ENCODE assay signal across 8 mouse cellular contexts in the genomic region with DNA sequence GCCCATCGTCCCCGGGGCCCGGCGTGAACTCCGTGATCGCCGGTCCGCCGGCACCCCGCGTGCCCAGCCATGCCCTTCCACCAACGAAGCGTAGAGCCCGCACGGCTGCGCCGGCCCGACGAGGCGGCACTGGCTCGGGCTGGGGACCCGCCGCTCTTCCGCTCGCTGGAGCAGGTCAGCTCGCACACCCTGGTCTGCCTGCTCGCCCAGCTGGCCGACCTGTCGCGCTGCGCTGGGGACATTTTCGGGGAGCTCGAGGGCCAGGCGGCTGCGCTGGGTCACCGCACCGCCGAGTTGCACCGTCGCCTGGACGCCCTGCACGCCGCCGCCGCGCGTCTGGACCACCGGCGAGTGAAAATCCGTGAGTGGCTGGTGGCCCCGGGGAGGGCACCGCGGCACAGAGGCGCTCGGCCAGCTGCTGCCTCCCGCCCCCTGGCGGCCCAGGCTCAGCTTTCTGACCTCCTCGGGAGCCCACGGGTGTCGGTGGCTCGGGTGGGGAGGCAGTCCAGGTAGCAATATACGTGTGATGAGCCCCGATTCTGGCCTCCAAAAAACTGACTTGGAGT. TPM values are rescaled to one million over a fixed set of nuclear protein-coding genes. Genes with fewer than 3 reads are reported as not detected.
DNase-seq lines count a peak whose midpoint lies in the region; ATAC-seq and TF ChIP-seq lines count a peak whose summit lies in the region.

Nhsl1 (plus strand) TSS at position 70 of the 566 bp plus-strand sequence.

- H3K36me3 ChIP-seq in forebrain, embryonic 11.5 days (ENCODE audit: control insufficient read depth, insufficient read depth, low read length), result no peaks in the 10 kb centered on the region
- no peaks in the 10 kb centered on the region for H3K36me3 ChIP-seq in heart, embryonic 16.5 days (ENCODE audit: control insufficient read depth, insufficient read depth)
- H3K36me3 ChIP-seq in liver, postnatal 0 days (replicated peaks; ENCODE audit: insufficient read depth, low read length), result no peaks in the 10 kb centered on the region
- H3K36me3 ChIP-seq in neural tube, embryonic 14.5 days (ENCODE audit: control insufficient read depth, insufficient read depth, low read length), result no peaks in the 10 kb centered on the region

- H3K4me2 ChIP-seq in forebrain, embryonic 11.5 days (ENCODE audit: low read depth, low read length, severe bottlenecking), result peak within 1 kb of the TSS; percentile 90
- peak within 1 kb of the TSS; percentile 90 for H3K4me2 ChIP-seq in heart, embryonic 16.5 days (ENCODE audit: low read depth, low read length)
- peak within 1 kb of the TSS; percentile 95 for H3K4me2 ChIP-seq in liver, postnatal 0 days (ENCODE audit: low read depth, low read length)
- peak within 1 kb of the TSS; percentile 98 for H3K4me2 ChIP-seq in neural tube, embryonic 14.5 days (ENCODE audit: low read depth, low read length)

- H3K9ac ChIP-seq in forebrain, embryonic 11.5 days (ENCODE audit: low read length), result peak within 1 kb of the TSS; percentile 94
- H3K9ac ChIP-seq in heart, embryonic 16.5 days (ENCODE audit: low read length), result peak within 1 kb of the TSS; percentile 91
- peak within 1 kb of the TSS; percentile 69 for H3K9ac ChIP-seq in liver, postnatal 0 days (replicated peaks)
- H3K9ac ChIP-seq in neural tube, embryonic 14.5 days (replicated peaks; ENCODE audit: low read depth, low read length), result peak within 1 kb of the TSS; percentile 82

- H3K27ac ChIP-seq in forebrain, embryonic 11.5 days (ENCODE audit: low read depth, low read length), result peak within 1 kb of the TSS; percentile 66
- peak within 1 kb of the TSS; percentile 65 for H3K27ac ChIP-seq in heart, embryonic 16.5 days (ENCODE audit: low read length)
- H3K27ac ChIP-seq in liver, postnatal 0 days (ENCODE audit: low read depth), result peak within 1 kb of the TSS; percentile 48
- peak within 1 kb of the TSS; percentile 10; the same call in 1 of the 2 replicates for H3K27ac ChIP-seq in neural tube, embryonic 14.5 days (ENCODE audit: low read depth, low read length)

- no peaks in the 10 kb centered on the region for H3K9me3 ChIP-seq in forebrain, embryonic 11.5 days (ENCODE audit: control insufficient read depth, low read length)
- no peaks in the 10 kb centered on the region for H3K9me3 ChIP-seq in heart, embryonic 16.5 days (replicated peaks; ENCODE audit: control insufficient read depth, low read length)
- H3K9me3 ChIP-seq in liver, postnatal 0 days (ENCODE audit: low read length), result no peaks in the 10 kb centered on the region
- no peaks in the 10 kb centered on the region for H3K9me3 ChIP-seq in neural tube, embryonic 14.5 days (ENCODE audit: control insufficient read depth, low read length)

- peak; percentile 82 for ATAC-seq in forebrain, embryonic 11.5 days (replicated peaks; ENCODE audit: low FRiP score)
- ATAC-seq in heart, embryonic 16.5 days (replicated peaks; ENCODE audit: extremely low read depth, insufficient read depth, low FRiP score), result peak; percentile 84
- ATAC-seq in liver, postnatal 0 days, result peak; percentile 81
- ATAC-seq in neural tube, embryonic 14.5 days (ENCODE audit: low read depth), result peak; percentile 89

- H3K27me3 ChIP-seq in forebrain, embryonic 11.5 days (ENCODE audit: control insufficient read depth, insufficient read depth, low read length), result no peaks in the 10 kb centered on the region
- H3K27me3 ChIP-seq in heart, embryonic 16.5 days (ENCODE audit: control insufficient read depth, insufficient read depth, low read length), result no peaks in the 10 kb centered on the region
- H3K27me3 ChIP-seq in liver, postnatal 0 days (ENCODE audit: insufficient read depth, low read length), result peaks cover 17% of the 10 kb centered on the region
- H3K27me3 ChIP-seq in neural tube, embryonic 14.5 days (ENCODE audit: control insufficient read depth, insufficient read depth, low read length), result no peaks in the 10 kb centered on the region

- TF ChIP-seq CTCF in liver, postnatal 0 days (IDR thresholded peaks at IDR 0.05; ENCODE audit: low read depth), result peak; percentile 67

- peak within 1 kb of the TSS; percentile 72 for H3K4me3 ChIP-seq in forebrain, embryonic 11.5 days (ENCODE audit: low read depth, low read length)
- peak within 1 kb of the TSS; percentile 73 for H3K4me3 ChIP-seq in heart, embryonic 16.5 days (ENCODE audit: low read length)
- H3K4me3 ChIP-seq in liver, postnatal 0 days (ENCODE audit: low read depth, low read length), result peak within 1 kb of the TSS; percentile 66
- peak within 1 kb of the TSS; percentile 76 for H3K4me3 ChIP-seq in neural tube, embryonic 14.5 days (ENCODE audit: low read depth, low read length)

- peak; percentile 21 to 61 for DNase-seq in spleen, adult 18-20 months
- DNase-seq in spleen, adult 12 weeks (ENCODE audit: low spot score), result no peak
- DNase-seq in forebrain, embryonic 11.5 days (ENCODE audit: low spot score), result peak; percentile 83
- peak; percentile 83 for DNase-seq in kidney, postnatal 14 days
- peak; percentile 74 for DNase-seq in liver, postnatal 0 days
- peak; percentile 67 for DNase-seq in thymus, postnatal 25 days

- H3K4me1 ChIP-seq in forebrain, embryonic 11.5 days (replicated peaks; ENCODE audit: control insufficient read depth, insufficient read depth, low read length), result peaks cover 6% of the 10 kb centered on the region; the same call in 1 of the 2 replicates
- H3K4me1 ChIP-seq in heart, embryonic 16.5 days (ENCODE audit: control insufficient read depth, insufficient read depth, low read length), result peaks cover 9% of the 10 kb centered on the region
- peaks cover 8% of the 10 kb centered on the region; the same call in 1 of the 2 replicates for H3K4me1 ChIP-seq in liver, postnatal 0 days (ENCODE audit: insufficient read depth)
- no peaks in the 10 kb centered on the region for H3K4me1 ChIP-seq in neural tube, embryonic 14.5 days (ENCODE audit: control insufficient read depth, insufficient read depth, low read length)

- no peak for TF ChIP-seq EP300 in liver, postnatal 0 days (IDR thresholded peaks at IDR 0.05; ENCODE audit: low read depth)

- under 1% methylated on average over 63 of the region's 63 CpGs for WGBS in forebrain, embryonic 11.5 days
- WGBS in heart, embryonic 16.5 days, result under 1% methylated on average over 63 of the region's 63 CpGs
- under 1% methylated on average over 30 of the region's 63 CpGs for WGBS in liver, postnatal 0 days (ENCODE audit: insufficient replicate concordance)
- WGBS in neural tube, embryonic 14.5 days, result under 1% methylated on average over 62 of the region's 63 CpGs

RNA-seq across cellular contexts. Expression of gene Nhsl1, which starts in this region (rescaled TPM):
- 13.7 and 16.7 TPM in 2 replicates for polyA plus RNA-seq in forebrain, embryonic 11.5 days (2014; fragmentation: Nextera tagmentation; extraction: Ambion mirVana)
- polyA plus RNA-seq in heart, embryonic 16.5 days (2015; fragmentation: Nextera tagmentation; extraction: Ambion mirVana), result 11.7 and 12.0 TPM in 2 replicates
- polyA plus RNA-seq in liver, postnatal 0 days (2015; fragmentation: Nextera tagmentation; extraction: Ambion mirVana), result 0.72 and 0.75 TPM in 2 replicates
- 20.9 and 21.0 TPM in 2 replicates for polyA plus RNA-seq in neural tube, embryonic 14.5 days (2014; fragmentation: Nextera tagmentation; extraction: Ambion mirVana)

Comparison
In these comparisons a context has a peak if more than half of its experiments do, and no peak if none do; other contexts are left out.
1. Peak in DNase-seq, ATAC-seq, H3K4me3 ChIP-seq, H3K27ac ChIP-seq, H3K9ac ChIP-seq and H3K4me2 ChIP-seq in liver, postnatal 0 days; RNA of the gene not detected or under 1 TPM.
2. H3K27ac ChIP-seq: peak in every context shown above with its lines; median percentile 66 in forebrain, embryonic 11.5 days; 65 in heart, embryonic 16.5 days; 48 in liver, postnatal 0 days; 10 in neural tube, embryonic 14.5 days.